Mouse (Mus musculus) bone marrow macrophage, adult 2 months (primary cell): ENCODE results near the gene Hspa1b.
"Not testable (repeated sequence)": the region's sequence is repeated elsewhere in the genome, so short reads cannot be mapped to it uniquely, and the experiment has no call there.

Source experiments
- CTCF ChIP-seq: IDR thresholded peaks from 2 replicates; pipeline ENCODE4 v1.5.1; 2012; ENCODE audit warnings: low read depth, mild to moderate bottlenecking, low read length, moderate library complexity
- POLR2A ChIP-seq: IDR thresholded peaks from 2 replicates; pipeline ENCODE4 v1.6.1; 2012; ENCODE audit warnings: mild to moderate bottlenecking, low read depth, low read length, borderline replicate concordance

DNA sequence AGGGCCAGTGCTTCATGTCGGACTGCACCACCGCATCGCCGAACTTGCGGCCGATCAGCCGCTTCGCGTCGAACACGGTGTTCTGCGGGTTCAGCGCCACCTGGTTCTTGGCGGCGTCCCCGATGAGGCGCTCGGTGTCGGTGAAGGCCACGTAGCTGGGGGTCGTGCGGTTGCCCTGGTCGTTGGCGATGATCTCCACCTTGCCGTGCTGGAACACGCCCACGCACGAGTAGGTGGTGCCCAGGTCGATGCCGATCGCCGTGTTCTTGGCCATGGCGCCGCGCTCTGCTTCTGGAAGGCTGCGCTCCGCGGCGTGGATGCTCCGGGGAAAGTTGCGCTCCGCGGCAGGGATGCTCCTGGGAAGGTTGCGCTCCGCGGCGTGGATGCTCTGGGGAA is 306 bp downstream of the Hspa1b start:
- not testable (repeated sequence) for TF ChIP-seq CTCF, POLR2A
